Mouse (Mus musculus): ENCODE measurements around the gene Kif26a.

Gene Kif26a

GRCm38 (mm10) chr12:112221290-112221689 is 75.3 kb downstream of the Kif26a start:
- DNase-seq (ENCODE audit: low spot score), result no peak

- no peak for DNase-seq (ENCODE audit: low spot score)
Measured at GRCm38 (mm10) chr12:112221754-112222439, 75.9 kb downstream of the Kif26a start.

- no peak for DNase-seq (ENCODE audit: low spot score)
Measured at GRCm38 (mm10) chr12:112223721-112224337, 77.8 kb downstream of the Kif26a start.

GRCm38 (mm10) chr12:112226238-112226637 is 80.2 kb downstream of the Kif26a start:
- DNase-seq (ENCODE audit: low spot score), result no peak

GRCm38 (mm10) chr12:112226656-112227055 is 80.6 kb downstream of the Kif26a start:
- no peak for DNase-seq (ENCODE audit: low spot score)

GRCm38 (mm10) chr12:112229084-112229483 is 83.1 kb downstream of the Kif26a start:
- DNase-seq (ENCODE audit: low spot score), result no peak

GRCm38 (mm10) chr12:112230196-112230595 is 84.2 kb downstream of the Kif26a start:
- no peak for DNase-seq (ENCODE audit: low spot score)
